Mouse (Mus musculus) neural tube, embryonic 13.5 days (tissue): Measurements from ENCODE around the gene Enox1. TPM values are rescaled to one million over a fixed set of nuclear protein-coding genes. Genes with fewer than 3 reads are reported as not detected.
A peak's percentile ranks its signal among the peaks of the same experiment; 100 is the strongest.

Experiments
- ATAC-seq: fragments of 200-750 bp; cut with Nextera tagmentation; 2 replicates; pipeline ENCODE4 v1.8.0; 2017; ENCODE audit warnings: low read depth, mild to moderate bottlenecking, moderate TSS enrichment, moderate library complexity
- H3K27ac ChIP-seq: fragments of 300-500 bp; sonication (generic); replicated peaks from 2 replicates; pipeline ENCODE4 v1.5.1; 2015; ENCODE audit warnings: moderate library complexity, mild to moderate bottlenecking, inconsistent platforms
- H3K27me3 ChIP-seq: fragments of 300-500 bp; sonication (generic); 2 replicates; pipeline ENCODE4 v1.6.1; 2015; ENCODE audit warnings: mild to moderate bottlenecking, inconsistent platforms
- H3K36me3 ChIP-seq: fragments of 300-500 bp; sonication (generic); 2 replicates; pipeline ENCODE4 v1.6.1; 2015; ENCODE audit warnings: mild to moderate bottlenecking, inconsistent platforms
- H3K4me1 ChIP-seq: fragments of 300-500 bp; sonication (generic); replicated peaks from 2 replicates; pipeline ENCODE4 v1.6.1; 2015; ENCODE audit warnings: inconsistent platforms
- H3K4me2 ChIP-seq: fragments of 300-500 bp; sonication (generic); 2 replicates; pipeline ENCODE4 v1.6.1; 2015; ENCODE audit warnings: inconsistent platforms, mild to moderate bottlenecking, moderate library complexity
- H3K4me3 ChIP-seq: fragments of 300-500 bp; sonication (generic); 2 replicates; pipeline ENCODE4 v1.5.1; 2015; ENCODE audit warnings: mild to moderate bottlenecking, inconsistent platforms
- H3K9ac ChIP-seq: fragments of 300-500 bp; sonication (generic); 2 replicates; pipeline ENCODE4 v1.6.1; 2015; ENCODE audit warnings: moderate library complexity, mild to moderate bottlenecking, inconsistent platforms
- H3K9me3 ChIP-seq: fragments of 300-500 bp; sonication (generic); 2 replicates; pipeline ENCODE4 v1.6.1; 2016; ENCODE audit warnings: inconsistent platforms
- whole genome bisulfite sequencing: fragments of 180-500 bp; shearing (Covaris S2); methylation state at CpG from one replicate; pipeline ENCODE4 v1.1.7; 2015; 5-methylcytosine and 5-hydroxymethylcytosine counted together
- polyA plus RNA-seq: library from polyadenylated mRNA; unstranded; fragments of >200 nt; fragmentation: Nextera tagmentation; extraction: Ambion mirVana; gene quantifications from 2 replicates; pipeline ENCODE4 v1.2.1, GENCODE M21; 2015

Gene Enox1
- polyA plus RNA-seq, 1 experiment from 2014 or later, result 44.9 TPM

- Histone ChIP-seq H3K27ac (peak overlapping the region; percentile 52; the same call in 1 of the 2 replicates), H3K9me3 (no peaks in the 10 kb centered on the region), H3K4me2 (no peak overlapping the region), H3K36me3 (no peaks in the 10 kb centered on the region), H3K27me3 (no peaks in the 10 kb centered on the region), H3K9ac (no peak overlapping the region), H3K4me3 (no peak overlapping the region), H3K4me1 (peaks cover 19% of the 10 kb centered on the region; the same call in 1 of the 2 replicates)
- 36% methylated on average over 3 of the region's 3 CpGs for WGBS
- no peak for ATAC-seq
These were observed 417.9 kb downstream of the Enox1 start for GRCm38 (mm10) chr14:77574436-77574835.

GRCm38 (mm10) chr14:77576411-77576810 is 419.8 kb downstream of the Enox1 start:
- Histone ChIP-seq H3K4me3 (no peak overlapping the region), H3K4me1 (peaks cover 31% of the 10 kb centered on the region), H3K27ac (no peak overlapping the region), H3K36me3 (no peaks in the 10 kb centered on the region), H3K4me2 (no peak overlapping the region), H3K9me3 (no peaks in the 10 kb centered on the region), H3K27me3 (no peaks in the 10 kb centered on the region), H3K9ac (no peak overlapping the region)
- 71% methylated on average over 5 of the region's 5 CpGs for WGBS
- ATAC-seq, result no peak

- no peak overlapping the region for H3K4me2 ChIP-seq
- H3K4me1 ChIP-seq, result peaks cover 31% of the 10 kb centered on the region
- ATAC-seq, result no peak
- no peaks in the 10 kb centered on the region for H3K27me3 ChIP-seq
- no peaks in the 10 kb centered on the region for H3K36me3 ChIP-seq
- H3K9ac ChIP-seq, result no peak overlapping the region
- WGBS, result 89% methylated on average over 18 of the region's 18 CpGs
- H3K27ac ChIP-seq, result no peak overlapping the region
- H3K4me3 ChIP-seq, result no peak overlapping the region
- no peaks in the 10 kb centered on the region for H3K9me3 ChIP-seq
These were observed 421.1 kb downstream of the Enox1 start for GRCm38 (mm10) chr14:77577481-77578251.

- H3K36me3 ChIP-seq, result peaks cover 3% of the 10 kb centered on the region; the same call in 1 of the 2 replicates
- H3K4me1 ChIP-seq, result peaks cover 31% of the 10 kb centered on the region
- no peak overlapping the region; the same call in 1 of the 2 replicates for H3K27ac ChIP-seq
- WGBS, result 58% methylated on average over 7 of the region's 7 CpGs
- H3K9me3 ChIP-seq, result no peaks in the 10 kb centered on the region
- no peak overlapping the region for H3K4me2 ChIP-seq
- H3K9ac ChIP-seq, result no peak overlapping the region
- H3K27me3 ChIP-seq, result no peaks in the 10 kb centered on the region
- ATAC-seq, result no peak
- no peak overlapping the region for H3K4me3 ChIP-seq
These were observed 421.8 kb downstream of the Enox1 start for GRCm38 (mm10) chr14:77578355-77578754.

- ATAC-seq, result no peak
- Histone ChIP-seq H3K9me3 (no peaks in the 10 kb centered on the region), H3K27ac (no peak overlapping the region), H3K4me2 (no peak overlapping the region), H3K4me1 (peaks cover 29% of the 10 kb centered on the region), H3K36me3 (peaks cover 5% of the 10 kb centered on the region; the same call in 1 of the 2 replicates), H3K9ac (no peak overlapping the region), H3K4me3 (no peak overlapping the region), H3K27me3 (no peaks in the 10 kb centered on the region)
- WGBS, result 73% methylated on average over 14 of the region's 14 CpGs
These were observed 423.8 kb downstream of the Enox1 start for GRCm38 (mm10) chr14:77580106-77580936.

- Histone ChIP-seq H3K36me3 (peaks cover 5% of the 10 kb centered on the region; the same call in 1 of the 2 replicates), H3K27ac (no peak overlapping the region), H3K4me3 (no peak overlapping the region), H3K9me3 (no peaks in the 10 kb centered on the region), H3K4me1 (peaks cover 35% of the 10 kb centered on the region), H3K9ac (no peak overlapping the region), H3K27me3 (no peaks in the 10 kb centered on the region), H3K4me2 (no peak overlapping the region)
- ATAC-seq, result no peak
- 66% methylated on average over 5 of the region's 5 CpGs for WGBS
These were observed 424.3 kb downstream of the Enox1 start for GRCm38 (mm10) chr14:77580937-77581270.

GRCm38 (mm10) chr14:77581616-77582015 is 425.1 kb downstream of the Enox1 start:
- Histone ChIP-seq H3K36me3 (peaks cover 5% of the 10 kb centered on the region; the same call in 1 of the 2 replicates), H3K27me3 (no peaks in the 10 kb centered on the region), H3K9me3 (no peaks in the 10 kb centered on the region), H3K4me3 (no peak overlapping the region), H3K4me2 (no peak overlapping the region), H3K9ac (no peak overlapping the region), H3K27ac (no peak overlapping the region), H3K4me1 (peaks cover 41% of the 10 kb centered on the region)
- WGBS, result 63% methylated on average over 6 of the region's 6 CpGs
- no peak for ATAC-seq

- no peak for ATAC-seq
- WGBS, result 71% methylated on average over 5 of the region's 5 CpGs
- Histone ChIP-seq H3K27ac (no peak overlapping the region), H3K27me3 (no peaks in the 10 kb centered on the region), H3K4me1 (peaks cover 30% of the 10 kb centered on the region), H3K9me3 (no peaks in the 10 kb centered on the region), H3K36me3 (peaks cover 5% of the 10 kb centered on the region; the same call in 1 of the 2 replicates), H3K4me2 (no peak overlapping the region), H3K4me3 (no peak overlapping the region), H3K9ac (no peak overlapping the region)
These were observed 427.9 kb downstream of the Enox1 start for GRCm38 (mm10) chr14:77584426-77584825.

- WGBS, result 47% methylated on average over 11 of the region's 11 CpGs
These were observed 428.7 kb downstream of the Enox1 start for GRCm38 (mm10) chr14:77585031-77585800.

GRCm38 (mm10) chr14:77586033-77586432 is 429.5 kb downstream of the Enox1 start:
- Histone ChIP-seq H3K27ac (0 out of 2 replicates have a peak overlapping the region, but pooled peaks have one; percentile 29), H3K4me1 (peaks cover 23% of the 10 kb centered on the region), H3K4me3 (no peak overlapping the region), H3K4me2 (no peak overlapping the region), H3K36me3 (peaks cover 5% of the 10 kb centered on the region; the same call in 1 of the 2 replicates), H3K9me3 (no peaks in the 10 kb centered on the region), H3K27me3 (no peaks in the 10 kb centered on the region), H3K9ac (no peak overlapping the region)
- no peak for ATAC-seq
- 57% methylated on average over 5 of the region's 5 CpGs for WGBS

More at GRCm38 (mm10) chr14:77585031-77585800, 428.7 kb downstream of the Enox1 start:
- H3K4me3 ChIP-seq, result no peak overlapping the region
- no peaks in the 10 kb centered on the region for H3K9me3 ChIP-seq
- peak overlapping the region; percentile 54; the same call in 1 of the 2 replicates for H3K27ac ChIP-seq
- peaks cover 30% of the 10 kb centered on the region for H3K4me1 ChIP-seq
- H3K27me3 ChIP-seq, result no peaks in the 10 kb centered on the region
- peaks cover 5% of the 10 kb centered on the region; the same call in 1 of the 2 replicates for H3K36me3 ChIP-seq
- no peak overlapping the region for H3K9ac ChIP-seq
- H3K4me2 ChIP-seq, result no peak overlapping the region
- 0 out of 2 replicates have a peak, but pooled peaks have one; percentile 12 for ATAC-seq

GRCm38 (mm10) chr14:77587182-77587581 is 430.6 kb downstream of the Enox1 start:
- no peak overlapping the region for H3K9ac ChIP-seq
- WGBS, result 70% methylated on average over 5 of the region's 5 CpGs
- peaks cover 21% of the 10 kb centered on the region for H3K4me1 ChIP-seq
- no peak overlapping the region for H3K4me2 ChIP-seq
- H3K36me3 ChIP-seq, result peaks cover 5% of the 10 kb centered on the region; the same call in 1 of the 2 replicates
- H3K9me3 ChIP-seq, result no peaks in the 10 kb centered on the region
- no peak for ATAC-seq
- no peaks in the 10 kb centered on the region for H3K27me3 ChIP-seq
- H3K4me3 ChIP-seq, result no peak overlapping the region
- no peak overlapping the region for H3K27ac ChIP-seq
